Mouse (Mus musculus) heart, embryonic 11.5 days (tissue): ENCODE results near the gene Gm21992. TPM values are rescaled to one million over a fixed set of nuclear protein-coding genes. Genes with fewer than 3 reads are reported as not detected.
A peak's percentile ranks its signal among the peaks of the same experiment; 100 is the strongest.

ENCODE experiments used
- ATAC-seq: fragments of 200-750 bp; cut with Nextera tagmentation; replicated peaks from 2 replicates; pipeline ENCODE4 v1.8.0; 2017; ENCODE audit warnings: moderate library complexity; ENCODE audit not compliant: insufficient number of reproducible peaks, low FRiP score, low TSS enrichment
- H3K27ac ChIP-seq: fragments of 300-500 bp; sonication (generic); 2 replicates; pipeline ENCODE4 v1.5.1; 2014; ENCODE audit warnings: mild to moderate bottlenecking, low read depth, low read length
- H3K27me3 ChIP-seq: fragments of 300-500 bp; sonication (generic); 2 replicates; pipeline ENCODE4 v1.6.1; 2014; ENCODE audit warnings: mild to moderate bottlenecking, low read length, mixed read lengths; ENCODE audit not compliant: control insufficient read depth, insufficient read depth
- H3K36me3 ChIP-seq: fragments of 300-500 bp; sonication (generic); 2 replicates; pipeline ENCODE4 v1.6.1; 2014; ENCODE audit warnings: mild to moderate bottlenecking, low read length, moderate library complexity, mixed read lengths; ENCODE audit not compliant: control insufficient read depth, insufficient read depth
- H3K4me1 ChIP-seq: fragments of 300-500 bp; sonication (generic); 2 replicates; pipeline ENCODE4 v1.6.1; 2014; ENCODE audit warnings: low read length; ENCODE audit not compliant: control insufficient read depth, insufficient read depth
- H3K4me2 ChIP-seq: fragments of 300-500 bp; sonication (generic); 2 replicates; pipeline ENCODE4 v1.6.1; 2014; ENCODE audit warnings: mild to moderate bottlenecking, moderate library complexity
- H3K4me3 ChIP-seq: fragments of 300-500 bp; sonication (generic); 2 replicates; pipeline ENCODE4 v1.5.1; 2014; ENCODE audit warnings: low read depth, low read length
- H3K9ac ChIP-seq: fragments of 300-500 bp; sonication (generic); 2 replicates; pipeline ENCODE4 v1.6.1; 2014; ENCODE audit warnings: mild to moderate bottlenecking, low read depth, low read length, moderate library complexity
- H3K9me3 ChIP-seq: fragments of 300-500 bp; sonication (generic); replicated peaks from 2 replicates; pipeline ENCODE4 v1.6.1; 2016; ENCODE audit warnings: low read length; ENCODE audit not compliant: control insufficient read depth
- WGBS: fragments of 180-500 bp; shearing (Covaris S2); extraction: QIAGEN DNeasy Blood & Tissue Kit; methylation state at CpG from one replicate; pipeline ENCODE4 v1.1.7; 2014; ENCODE audit not compliant: insufficient replicate concordance; 5-methylcytosine and 5-hydroxymethylcytosine counted together
- polyA plus RNA-seq: library from polyadenylated mRNA; unstranded; fragments of >200 nt; fragmentation: Nextera tagmentation; extraction: Ambion mirVana; gene quantifications from 2 replicates; pipeline ENCODE4 v1.2.1, GENCODE M21; 2014

Gm21992 gene
- polyA plus RNA-seq, 1 experiment from 2014 or later: 24.0 TPM

DNA sequence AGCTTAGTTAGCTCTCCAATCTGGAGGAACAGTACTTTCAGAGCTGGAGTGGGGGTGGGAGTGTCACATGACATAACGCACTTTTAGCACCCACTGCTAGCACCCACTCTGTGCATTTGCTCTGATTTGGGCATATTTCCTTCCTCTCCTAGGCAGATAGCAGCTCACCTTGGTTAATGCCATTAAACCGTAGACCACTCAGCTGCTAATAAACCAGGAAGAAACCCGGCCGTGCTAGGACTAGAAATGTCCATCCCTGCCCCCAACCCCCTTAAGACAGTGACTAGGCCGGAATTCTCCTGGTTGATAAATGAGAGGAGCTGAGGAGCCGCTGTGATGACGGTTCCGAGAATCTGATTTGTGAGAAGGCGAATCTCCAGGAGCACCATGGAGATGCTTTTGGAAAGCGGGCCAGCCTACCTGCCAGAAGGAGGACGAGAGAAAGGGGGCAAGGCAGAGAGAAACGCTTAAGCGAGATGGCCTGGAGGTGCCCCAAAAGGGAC is 100.3 kb downstream of the Gm21992 start, which contains the start of gene Sptbn2:
Gene Sptbn2, plus strand, starts transcription at position 70 of the 503 bp plus-strand sequence.
- no peak for ATAC-seq
- H3K4me1 ChIP-seq: peaks cover 3% of the 10 kb centered on the region; the same call in 1 of the 2 replicates
- H3K4me3 ChIP-seq: peak within 1 kb of the TSS; percentile 63
- H3K36me3 ChIP-seq: no peaks in the 10 kb centered on the region
- H3K27me3 ChIP-seq: peaks cover 63% of the 10 kb centered on the region
- 0 out of 2 replicates have a peak within 1 kb of the TSS, but pooled peaks have one; percentile 56 for H3K9ac ChIP-seq
- H3K4me2 ChIP-seq: peak within 1 kb of the TSS; percentile 98
- H3K27ac ChIP-seq: no peak within 1 kb of the TSS
- no peaks in the 10 kb centered on the region for H3K9me3 ChIP-seq
- WGBS: 9% methylated on average over 13 of the region's 13 CpGs

DNA sequence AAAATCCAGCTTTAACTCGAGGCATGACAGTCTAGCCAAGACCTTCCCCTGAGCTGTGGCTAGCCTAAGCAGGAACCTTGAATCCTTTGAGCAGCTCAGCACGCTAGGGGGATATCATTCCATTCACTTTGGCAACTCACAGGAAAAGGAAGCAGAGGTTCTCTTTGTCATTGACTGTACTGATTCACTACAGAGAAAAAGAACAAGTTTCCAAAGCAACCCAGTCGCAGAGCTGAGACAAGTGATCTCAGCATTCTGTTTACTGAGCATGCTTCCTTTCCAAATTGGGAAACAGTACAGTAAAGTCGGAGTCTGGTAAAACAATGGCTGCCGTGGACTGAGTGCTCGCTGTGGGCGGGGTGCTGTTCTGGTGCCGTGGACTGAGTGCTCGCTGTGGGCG is 102.6 kb downstream of the Gm21992 start:
- whole genome bisulfite sequencing: 77% methylated on average over 10 of the region's 10 CpGs
- H3K9ac ChIP-seq: no peak overlapping the region
- no peak for ATAC-seq
- H3K4me3 ChIP-seq: no peak overlapping the region
- H3K4me1 ChIP-seq: peaks cover 3% of the 10 kb centered on the region; the same call in 1 of the 2 replicates
- no peaks in the 10 kb centered on the region for H3K9me3 ChIP-seq
- no peak overlapping the region for H3K4me2 ChIP-seq
- no peak overlapping the region for H3K27ac ChIP-seq
- no peaks in the 10 kb centered on the region for H3K36me3 ChIP-seq
- H3K27me3 ChIP-seq: peaks cover 44% of the 10 kb centered on the region

DNA sequence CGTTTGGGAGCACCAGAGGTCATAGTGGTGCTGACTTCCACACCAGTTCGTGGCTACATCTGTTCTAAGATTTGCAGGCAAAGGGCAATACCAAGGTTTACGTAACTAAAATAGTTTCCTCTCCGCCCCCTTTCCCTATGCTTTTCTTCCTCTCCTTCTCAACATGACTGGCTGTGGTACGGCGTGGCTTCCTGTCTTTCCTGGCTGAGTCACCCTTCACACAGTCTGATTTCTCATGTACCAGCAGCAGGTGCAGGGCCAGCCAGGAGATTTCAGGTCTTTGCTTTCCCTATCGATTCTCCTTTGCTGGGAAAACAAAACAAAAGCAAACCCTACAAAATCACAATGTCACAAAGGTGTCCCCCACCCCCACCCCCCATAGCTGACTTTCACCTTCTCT is 110.2 kb downstream of the Gm21992 start:
- no peaks in the 10 kb centered on the region for H3K36me3 ChIP-seq
- H3K4me3 ChIP-seq: no peak overlapping the region
- no peak overlapping the region for H3K9ac ChIP-seq
- peaks cover 43% of the 10 kb centered on the region for H3K27me3 ChIP-seq
- H3K4me2 ChIP-seq: no peak overlapping the region
- WGBS: 51% methylated on average over 7 of the region's 7 CpGs
- H3K9me3 ChIP-seq: no peaks in the 10 kb centered on the region; the same call in 1 of the 2 replicates
- peaks cover 2% of the 10 kb centered on the region; the same call in 1 of the 2 replicates for H3K4me1 ChIP-seq
- ATAC-seq: no peak
- no peak overlapping the region for H3K27ac ChIP-seq

DNA sequence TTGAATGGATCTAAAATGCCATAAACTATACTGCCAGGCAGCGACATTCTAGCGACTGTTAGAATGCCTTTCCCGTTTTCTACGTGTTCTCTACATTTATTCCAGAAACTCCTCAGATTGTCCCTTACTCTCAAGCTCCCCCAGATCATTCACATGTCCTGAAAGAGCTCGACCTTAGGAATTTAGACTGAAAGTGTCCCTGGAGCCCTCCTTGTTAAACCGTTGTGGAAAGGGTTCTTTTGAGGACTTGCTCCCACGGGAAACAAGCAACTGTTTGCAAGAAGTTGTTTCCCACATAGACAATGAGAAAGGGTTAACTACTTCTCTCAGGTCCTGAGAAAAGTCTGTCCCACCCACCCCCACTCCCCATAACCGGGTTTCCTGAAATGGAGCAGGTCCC is 110.8 kb downstream of the Gm21992 start:
- ATAC-seq: no peak
- Histone ChIP-seq H3K4me1 (peaks cover 2% of the 10 kb centered on the region; the same call in 1 of the 2 replicates), H3K4me2 (no peak overlapping the region), H3K9ac (no peak overlapping the region), H3K9me3 (no peaks in the 10 kb centered on the region; the same call in 1 of the 2 replicates), H3K27me3 (peaks cover 43% of the 10 kb centered on the region), H3K36me3 (no peaks in the 10 kb centered on the region), H3K27ac (no peak overlapping the region), H3K4me3 (no peak overlapping the region)
- WGBS: 64% methylated on average over 8 of the region's 8 CpGs

DNA sequence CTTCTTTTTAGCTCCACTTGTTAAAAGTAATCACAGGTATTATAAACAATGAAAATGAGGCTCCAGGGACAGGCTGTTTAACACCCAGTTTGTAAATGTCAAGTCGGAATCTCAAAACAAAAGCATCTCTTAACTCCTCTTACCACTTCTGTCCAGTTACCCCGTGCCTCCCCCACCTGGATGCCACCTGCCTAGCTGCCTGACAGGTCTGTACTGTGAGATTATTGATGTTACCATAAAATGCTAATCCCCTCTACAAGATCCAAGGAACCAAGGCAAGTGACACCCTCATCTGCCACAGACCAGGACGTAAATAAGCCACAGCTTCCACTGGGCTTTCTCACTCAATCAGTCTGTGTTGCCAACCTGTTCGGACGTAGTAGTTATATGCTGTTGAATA is 111.6 kb downstream of the Gm21992 start:
- peaks cover 2% of the 10 kb centered on the region; the same call in 1 of the 2 replicates for H3K4me1 ChIP-seq
- 65% methylated on average over 5 of the region's 5 CpGs for WGBS
- H3K27me3 ChIP-seq: peaks cover 43% of the 10 kb centered on the region

DNA sequence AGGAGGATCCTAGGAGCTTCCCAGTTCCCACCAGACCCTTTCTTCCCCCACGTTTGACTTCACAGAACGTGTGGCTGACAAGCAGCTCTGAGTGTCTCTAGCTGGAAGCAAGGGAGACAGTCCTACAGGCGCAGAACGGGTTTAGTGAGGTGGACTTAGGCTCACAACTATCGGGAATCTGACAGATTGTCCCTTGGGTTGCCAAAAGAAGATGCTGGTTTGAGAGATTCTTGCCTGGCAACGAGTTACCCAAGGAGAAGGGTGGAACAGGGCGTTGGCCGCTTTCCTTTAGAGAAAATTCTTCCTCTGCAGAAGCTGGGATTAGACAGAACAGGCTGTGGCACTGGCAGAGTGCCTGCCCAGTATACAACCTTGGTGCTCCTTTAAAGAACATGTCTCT is 112.6 kb downstream of the Gm21992 start:
- Histone ChIP-seq H3K4me3 (no peak overlapping the region), H3K9me3 (no peaks in the 10 kb centered on the region; the same call in 1 of the 2 replicates), H3K4me2 (peak overlapping the region; percentile 87; the same call in 1 of the 2 replicates), H3K4me1 (peaks cover 2% of the 10 kb centered on the region; the same call in 1 of the 2 replicates), H3K36me3 (no peaks in the 10 kb centered on the region), H3K27ac (no peak overlapping the region), H3K27me3 (peaks cover 49% of the 10 kb centered on the region), H3K9ac (no peak overlapping the region)
- no peak for ATAC-seq
- WGBS: 31% methylated on average over 8 of the region's 8 CpGs

More for the DNA sequence above, 111.6 kb downstream of the Gm21992 start:
- H3K9ac ChIP-seq: no peak overlapping the region
- no peak overlapping the region for H3K27ac ChIP-seq
- H3K4me2 ChIP-seq: no peak overlapping the region
- H3K36me3 ChIP-seq: no peaks in the 10 kb centered on the region
- ATAC-seq: no peak
- H3K9me3 ChIP-seq: no peaks in the 10 kb centered on the region; the same call in 1 of the 2 replicates
- H3K4me3 ChIP-seq: no peak overlapping the region

DNA sequence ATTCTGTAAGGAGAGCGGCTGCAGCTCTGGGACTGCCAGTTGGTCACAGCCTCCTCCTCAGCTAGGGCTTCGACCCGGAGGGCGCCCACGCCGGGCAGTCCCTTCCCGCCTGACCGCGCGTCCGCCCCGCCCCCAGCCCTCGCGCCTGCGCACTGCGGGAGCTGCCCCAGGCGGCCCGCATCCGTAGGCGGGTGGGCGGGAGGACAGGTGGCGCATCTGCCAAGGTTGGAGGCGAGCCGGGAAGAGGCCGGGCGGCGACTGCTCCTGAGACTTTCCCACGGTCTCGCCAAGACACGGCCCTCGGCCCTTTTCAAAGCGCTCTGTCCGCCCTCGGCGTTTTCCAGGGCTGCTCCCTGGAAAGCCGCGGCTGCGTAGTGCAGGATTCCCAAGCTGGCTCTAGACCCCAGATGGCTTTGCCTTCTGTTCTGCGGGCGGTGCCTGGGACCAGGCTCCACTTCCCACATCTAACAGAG is 113.2 kb downstream of the Gm21992 start, which contains the start of gene Gm960:
Gene Gm960, minus strand, starts transcription at position 464 of the 473 bp plus-strand sequence.
- 0 out of 2 replicates have a peak, but pooled peaks have one; percentile 31 for ATAC-seq
- no peaks in the 10 kb centered on the region; the same call in 1 of the 2 replicates for H3K9me3 ChIP-seq
- H3K27me3 ChIP-seq: peaks cover 51% of the 10 kb centered on the region
- peak within 1 kb of the TSS; percentile 56 for H3K4me3 ChIP-seq
- H3K27ac ChIP-seq: no peak within 1 kb of the TSS
- peak within 1 kb of the TSS; percentile 65; the same call in 1 of the 2 replicates for H3K9ac ChIP-seq
- H3K36me3 ChIP-seq: no peaks in the 10 kb centered on the region
- H3K4me1 ChIP-seq: peaks cover 2% of the 10 kb centered on the region; the same call in 1 of the 2 replicates
- H3K4me2 ChIP-seq: peak within 1 kb of the TSS; percentile 87
- WGBS: 2% methylated on average over 40 of the region's 40 CpGs

- Histone ChIP-seq H3K9me3 (no peaks in the 10 kb centered on the region; the same call in 1 of the 2 replicates), H3K4me2 (peak overlapping the region; percentile 87), H3K4me1 (peaks cover 2% of the 10 kb centered on the region; the same call in 1 of the 2 replicates), H3K36me3 (no peaks in the 10 kb centered on the region), H3K27me3 (peaks cover 53% of the 10 kb centered on the region), H3K9ac (no peak overlapping the region), H3K4me3 (peak overlapping the region; percentile 56), H3K27ac (no peak overlapping the region)
- WGBS: 70% methylated on average over 9 of the region's 9 CpGs
- no peak for ATAC-seq
Observed at GRCm38 (mm10) chr19:4697721-4698120, 113.7 kb downstream of the Gm21992 start.
